Mouse (Mus musculus) spleen, adult 2 months (tissue): ENCODE measurements around the gene Gm2a.

Experiments used
- CTCF ChIP-seq: fragments of 200-500 bp; IDR thresholded peaks from 2 replicates; pipeline ENCODE4 v1.5.1; 2011; ENCODE audit warnings: mild to moderate bottlenecking, inconsistent platforms; ENCODE audit not compliant: insufficient read depth, insufficient read length, insufficient replicate concordance; ENCODE audit errors: extremely low read depth
- POLR2A ChIP-seq: fragments of 200-500 bp; IDR thresholded peaks from 2 replicates; pipeline ENCODE4 v1.6.1; 2011; ENCODE audit warnings: low read depth, low read length, inconsistent platforms

DNA sequence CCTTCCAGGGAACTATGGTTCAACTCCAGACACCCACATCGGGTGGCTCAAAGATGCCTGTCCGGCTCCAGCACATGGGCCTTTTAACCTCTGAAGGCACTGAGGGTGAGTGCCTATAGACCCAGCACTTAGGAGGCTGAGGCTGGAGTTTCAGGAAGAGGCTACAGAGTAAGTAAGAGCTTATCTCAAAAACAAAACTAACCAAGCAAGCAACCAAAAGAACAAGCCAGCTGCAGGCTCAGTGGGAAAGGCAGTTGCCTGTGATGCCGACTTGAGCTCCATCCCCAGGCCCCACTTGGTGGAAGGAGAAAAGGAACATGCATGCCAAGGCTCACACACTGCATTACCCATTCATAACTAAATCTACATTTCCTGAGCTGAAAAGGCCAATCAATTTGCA lies 19.4 kb upstream of the Gm2a start:
- TF ChIP-seq CTCF (no peak), POLR2A (no peak)
